In the genomic region with DNA sequence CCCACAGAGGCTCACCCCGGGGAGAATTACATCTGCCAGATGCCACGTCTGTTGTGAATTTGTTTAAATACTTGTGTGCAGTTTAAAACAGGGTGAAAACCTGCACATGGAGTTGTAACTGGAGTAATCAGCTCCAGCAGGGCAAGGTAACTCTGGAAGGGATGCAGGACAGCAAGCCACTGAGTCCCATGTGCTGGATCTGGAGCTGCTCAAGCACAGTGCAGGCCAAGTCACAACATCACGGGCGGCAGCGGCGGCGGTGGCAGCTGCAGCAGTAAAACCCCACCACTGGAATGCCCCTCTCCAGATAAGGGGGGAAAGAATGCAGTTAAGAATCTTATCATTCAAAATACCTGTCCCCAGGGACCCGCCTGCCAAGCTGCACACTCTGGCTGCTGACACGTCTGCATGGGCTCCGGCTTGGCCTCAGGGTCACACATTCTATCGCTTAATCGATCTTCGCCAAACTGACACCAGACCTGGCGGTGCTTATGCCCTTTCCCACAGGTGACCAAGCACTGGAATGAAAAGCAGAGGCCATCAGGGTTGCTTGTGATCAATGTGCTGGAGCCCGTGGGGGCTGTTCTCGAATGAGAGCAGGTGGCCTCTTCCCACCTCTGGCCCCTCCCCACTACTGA, we compare ENCODE assay signal across 11 mouse cellular contexts. TPM values are rescaled to one million over a fixed set of nuclear protein-coding genes. Genes with fewer than 3 reads are reported as not detected.
DNase-seq lines count a peak whose midpoint lies in the region; ATAC-seq and TF ChIP-seq lines count a peak whose summit lies in the region.
"Had no signal": no experiment of that assay in that cellular context is flagged by ENCODE, and none has a peak within 500 bp of the region (broad histone marks: within the 10 kb centered on the region; RNA-seq: fewer than 3 reads in every experiment).

No protein-coding gene starts in this region.

- peak overlapping the region; percentile 88 to 100 for H3K27ac ChIP-seq in heart, embryonic 14.5 days (replicated peaks in 1 of 2; ENCODE audit: control insufficient read depth in 1 of 2, insufficient read depth in 1 of 2, low read depth in 2 of 2, low read length in 2 of 2)
- H3K27ac ChIP-seq in lung, postnatal 0 days (ENCODE audit: low read length) = peak overlapping the region; percentile 89
- H3K27ac ChIP-seq in forebrain, embryonic 11.5 days (ENCODE audit: low read depth, low read length) = no peak overlapping the region

- no peak for TF ChIP-seq CTCF in lung, postnatal 0 days (IDR thresholded peaks at IDR 0.05)

- H3K36me3 ChIP-seq in heart, embryonic 14.5 days (ENCODE audit: control insufficient read depth, insufficient read depth, low read length) = peaks cover 54% of the 10 kb centered on the region
- peaks cover 6% of the 10 kb centered on the region; the same call in 1 of the 2 replicates for H3K36me3 ChIP-seq in lung, postnatal 0 days (ENCODE audit: insufficient read depth, low read length)
- H3K36me3 ChIP-seq in forebrain, embryonic 11.5 days (ENCODE audit: control insufficient read depth, insufficient read depth, low read length) = no peaks in the 10 kb centered on the region

- H3K4me1 ChIP-seq in heart, embryonic 14.5 days (ENCODE audit: control insufficient read depth in 2 of 2, insufficient read depth in 2 of 2, low read length in 2 of 2) = peaks cover 13 to 24% of the 10 kb centered on the region in 2 experiments
- H3K4me1 ChIP-seq in lung, postnatal 0 days (ENCODE audit: insufficient read depth, low read depth, low read length) = peaks cover 18% of the 10 kb centered on the region
- no peaks in the 10 kb centered on the region for H3K4me1 ChIP-seq in forebrain, embryonic 11.5 days (replicated peaks; ENCODE audit: control insufficient read depth, insufficient read depth, low read length)

- 21% methylated on average over 16 of the region's 16 CpGs for WGBS in heart, embryonic 14.5 days
- 38% methylated on average over 16 of the region's 16 CpGs for WGBS in lung, postnatal 0 days
- 71% methylated on average over 16 of the region's 16 CpGs for WGBS in forebrain, embryonic 11.5 days

- peak; percentile 61 to 77 for DNase-seq in heart, adult 18-20 months
- no peak for DNase-seq in heart, adult 8-10 months (ENCODE audit: low spot score)
- peak; percentile 65 for DNase-seq in embryo, embryonic 10 days (ENCODE audit: low spot score)
- peak; percentile 60 for DNase-seq in lung, postnatal 0 days (ENCODE audit: low spot score)
- no peak for DNase-seq in forebrain, embryonic 11.5 days (ENCODE audit: low spot score)
- no peak for DNase-seq in retina, embryonic 14.5 days (ENCODE audit: low spot score)
- DNase-seq in layer of hippocampus, adult 18-20 months (ENCODE audit: low spot score in 2 of 2) = no peak

- no peaks in the 10 kb centered on the region for H3K27me3 ChIP-seq in heart, embryonic 14.5 days (ENCODE audit: control insufficient read depth, insufficient read depth, low read length)
- H3K27me3 ChIP-seq in lung, postnatal 0 days (replicated peaks; ENCODE audit: insufficient read depth, low read length) = no peaks in the 10 kb centered on the region
- no peaks in the 10 kb centered on the region for H3K27me3 ChIP-seq in forebrain, embryonic 11.5 days (ENCODE audit: control insufficient read depth, insufficient read depth, low read length)

- no peaks in the 10 kb centered on the region for H3K9me3 ChIP-seq in heart, embryonic 14.5 days (ENCODE audit: control insufficient read depth, low read length)
- no peaks in the 10 kb centered on the region for H3K9me3 ChIP-seq in lung, postnatal 0 days (ENCODE audit: low read length)
- H3K9me3 ChIP-seq in forebrain, embryonic 11.5 days (ENCODE audit: control insufficient read depth, low read length) = no peaks in the 10 kb centered on the region

- ATAC-seq in heart, embryonic 14.5 days (ENCODE audit: insufficient number of reproducible peaks, insufficient read depth, low FRiP score, low read depth) = peak; percentile 69
- peak; percentile 73 for ATAC-seq in lung, postnatal 0 days
- no peak for ATAC-seq in forebrain, embryonic 11.5 days (replicated peaks; ENCODE audit: low FRiP score)

- peak; percentile 61; the same call in 1 of the 2 replicates for TF ChIP-seq EP300 in lung, postnatal 0 days (IDR thresholded peaks at IDR 0.05)

- H3K4me3 ChIP-seq in heart, embryonic 14.5 days (ENCODE audit: control insufficient read depth in 1 of 2, insufficient read depth in 1 of 2, low read depth in 1 of 2, low read length in 2 of 2) = peak overlapping the region in 1 of 2 experiments; percentile 12; a peak in 2 of 4 replicates
- H3K4me3 ChIP-seq in lung, postnatal 0 days (ENCODE audit: low read depth, low read length) = no peak overlapping the region
- H3K4me3 ChIP-seq in forebrain, embryonic 11.5 days (ENCODE audit: low read depth, low read length) = no peak overlapping the region

- H3K9ac ChIP-seq in heart, embryonic 14.5 days (ENCODE audit: low read length) = peak overlapping the region; percentile 65
- H3K9ac ChIP-seq in lung, postnatal 0 days (replicated peaks; ENCODE audit: low read depth) = no peak overlapping the region
- H3K9ac ChIP-seq in forebrain, embryonic 11.5 days (ENCODE audit: low read length) = no peak overlapping the region

- H3K4me2 ChIP-seq in heart, embryonic 14.5 days (ENCODE audit: low read length) = peak overlapping the region; percentile 56
- H3K4me2 ChIP-seq in lung, postnatal 0 days (replicated peaks; ENCODE audit: low read depth, low read length) = peak overlapping the region; percentile 25; the same call in 1 of the 2 replicates
- H3K4me2 ChIP-seq in forebrain, embryonic 11.5 days (ENCODE audit: low read depth, low read length, severe bottlenecking) = no peak overlapping the region

RNA-seq across cellular contexts. Expression of gene Gm15737, which starts 0.5 kb away (rescaled TPM):
- total RNA-seq in heart, adult 18-20 months (2021) = under 1 TPM; 0.10 to 0.28 TPM
- under 1 TPM; 0.20 to 0.72 (median 0.27) TPM for total RNA-seq in heart, adult 8-10 months (2022)
- polyA plus RNA-seq in heart, embryonic 14.5 days (2014; fragmentation: Nextera tagmentation; extraction: Ambion mirVana) = 0.39 and 0.61 TPM in 2 replicates
- 0.05 TPM in 2 replicates for polyA plus RNA-seq in lung, postnatal 0 days (2015; fragmentation: Nextera tagmentation; extraction: Ambion mirVana)
- polyA plus RNA-seq in forebrain, embryonic 11.5 days (2014; fragmentation: Nextera tagmentation; extraction: Ambion mirVana) = not detected in 2 replicates
- total RNA-seq in layer of hippocampus, adult 18-20 months (2021) = not detected
- total RNA-seq: adrenal gland, postnatal 10 days; left cerebral cortex, postnatal 14 days had no signal
- polyA plus RNA-seq: frontal cortex, adult 2 months had no signal

RNA-seq across cellular contexts. Expression of gene A730049H05Rik, which starts 53.4 kb away (rescaled TPM):
- total RNA-seq in heart, adult 18-20 months (2021) = not detected
- total RNA-seq in heart, adult 8-10 months (2022) = under 1 TPM; 0.11 to 0.22 (median 0.16) TPM
- 2.7 and 3.6 TPM in 2 replicates for polyA plus RNA-seq in heart, embryonic 14.5 days (2014; fragmentation: Nextera tagmentation; extraction: Ambion mirVana)
- polyA plus RNA-seq in lung, postnatal 0 days (2015; fragmentation: Nextera tagmentation; extraction: Ambion mirVana) = 1.4 and 1.5 TPM in 2 replicates
- polyA plus RNA-seq in forebrain, embryonic 11.5 days (2014; fragmentation: Nextera tagmentation; extraction: Ambion mirVana) = 0.12 and 0.36 TPM in 2 replicates
- total RNA-seq in layer of hippocampus, adult 18-20 months (2021) = under 1 TPM in 1 of 2 experiments, not detected in 1; 0.20 TPM
- total RNA-seq: left cerebral cortex, postnatal 14 days had no signal
- polyA plus RNA-seq: frontal cortex, adult 2 months had no signal

Comparison
In these comparisons a context has a peak if more than half of its experiments do, and no peak if none do; other contexts are left out.
1. DNase-seq: peak in heart, adult 18-20 months (2 of 2), embryo, embryonic 10 days (single experiment) and lung, postnatal 0 days (single experiment); none in heart, adult 8-10 months (single experiment), forebrain, embryonic 11.5 days (single experiment), retina, embryonic 14.5 days (single experiment) and layer of hippocampus, adult 18-20 months (0 of 2).